Mouse (Mus musculus) cortical plate, adult 2 months (tissue): Measurements from ENCODE around the gene Gpi1.

ENCODE experiments used
- CTCF ChIP-seq: fragments of 200-500 bp; IDR thresholded peaks from 2 replicates; pipeline ENCODE4 v1.5.1; 2011; ENCODE audit warnings: mild to moderate bottlenecking, control low read depth, low read length; ENCODE audit not compliant: insufficient read depth; ENCODE audit errors: extremely low read depth
- POLR2A ChIP-seq: fragments of 200-500 bp; IDR thresholded peaks from 2 replicates; pipeline ENCODE4 v1.6.1; 2011; ENCODE audit warnings: mild to moderate bottlenecking, low read length, control low read depth; ENCODE audit not compliant: insufficient read depth; ENCODE audit errors: extremely low read depth

DNA sequence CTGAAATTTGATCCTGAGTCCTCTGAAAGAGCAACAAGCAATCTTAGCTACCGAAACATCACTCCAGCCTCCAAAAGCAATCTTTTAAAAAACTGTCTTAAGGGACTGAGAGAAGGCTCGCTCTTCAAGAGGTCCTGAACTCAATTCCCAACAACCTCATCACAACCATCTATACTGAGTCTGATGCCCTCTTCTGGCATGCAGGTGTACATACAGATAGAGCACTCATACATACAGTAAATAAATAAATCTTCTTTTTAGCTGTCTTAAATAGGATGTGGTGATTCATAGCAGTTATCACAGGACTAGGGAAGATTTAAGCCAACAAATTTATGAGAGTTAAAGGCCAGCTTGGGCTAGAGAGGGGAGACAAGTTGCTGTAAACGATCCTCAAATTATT lies 34.5 kb downstream of the Gpi1 start:
- no peak for TF ChIP-seq POLR2A
- TF ChIP-seq CTCF: no peak
